Mouse (Mus musculus) cerebellum, postnatal 14 days (tissue): Measurements from ENCODE around the gene Galk2.

Experiments
- DNase-seq, 2 experiments: peaks; one replicate each; pipeline ENCODE4 v3.0.0; 2021; ENCODE audit warnings: mixed read lengths in 2 of 2

The Galk2 gene

DNA sequence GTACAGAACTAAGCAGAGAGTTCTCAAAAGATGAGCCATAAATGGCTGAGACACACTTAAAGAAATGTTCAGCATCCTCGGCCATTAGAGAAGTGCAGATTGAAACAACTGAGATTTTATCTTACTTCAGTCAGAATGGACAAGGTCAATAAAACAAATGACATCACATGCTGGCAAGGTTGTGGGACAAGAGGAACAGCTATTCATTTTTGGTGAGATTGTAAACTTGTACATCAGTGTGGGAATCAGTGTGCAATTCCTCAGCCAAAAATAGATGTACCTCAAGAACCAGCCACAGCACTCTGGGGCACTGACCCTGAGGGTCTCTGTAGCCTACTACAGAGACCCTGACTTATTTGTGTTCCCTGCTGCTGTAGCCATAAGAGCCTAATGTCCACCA is 84.4 kb downstream of the Galk2 start:
- DNase-seq: no peak

GRCm38 (mm10) chr2:125948195-125948594 is 89.3 kb downstream of the Galk2 start:
- no peak for DNase-seq

- DNase-seq: no peak
Measured at GRCm38 (mm10) chr2:125968811-125969210, 109.9 kb downstream of the Galk2 start.

DNA sequence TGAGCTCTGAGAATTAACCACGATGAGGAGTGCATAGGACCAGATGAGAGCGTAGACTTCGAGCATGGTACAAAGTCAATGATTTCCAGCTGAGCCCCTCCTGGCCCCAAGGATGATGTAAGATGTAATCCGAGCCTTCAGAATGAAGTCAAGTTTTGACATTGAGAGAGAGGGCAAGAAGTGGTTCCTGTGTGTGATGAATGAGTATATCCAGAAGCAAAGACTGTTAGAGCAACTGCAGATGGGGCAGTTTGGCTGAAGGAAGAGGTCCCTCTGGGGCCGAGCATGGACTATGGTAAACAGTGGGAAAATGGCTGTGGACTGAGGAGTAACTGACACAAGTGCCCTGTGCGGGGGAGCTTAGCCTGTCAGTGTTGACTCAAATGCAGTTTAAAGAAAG is 114.3 kb downstream of the Galk2 start:
- no peak for DNase-seq

DNA sequence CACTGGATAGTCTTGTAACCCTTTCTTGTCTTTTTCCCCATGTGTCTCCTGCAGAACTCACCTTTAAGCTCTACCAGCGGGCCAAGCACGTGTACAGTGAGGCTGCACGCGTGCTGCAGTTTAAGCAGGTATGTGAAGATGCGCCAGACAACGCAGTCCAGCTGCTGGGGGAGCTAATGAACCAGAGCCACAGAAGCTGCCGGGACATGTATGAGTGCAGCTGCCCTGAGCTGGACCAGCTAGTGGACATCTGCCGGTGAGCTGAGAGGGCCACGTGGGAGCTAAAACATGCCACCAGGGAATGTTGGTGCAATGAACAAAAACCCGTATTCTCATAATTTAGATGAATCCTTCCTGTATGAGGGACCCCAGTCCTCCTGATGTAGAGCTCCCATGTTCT is 116.3 kb downstream of the Galk2 start:
- no peak for DNase-seq

DNA sequence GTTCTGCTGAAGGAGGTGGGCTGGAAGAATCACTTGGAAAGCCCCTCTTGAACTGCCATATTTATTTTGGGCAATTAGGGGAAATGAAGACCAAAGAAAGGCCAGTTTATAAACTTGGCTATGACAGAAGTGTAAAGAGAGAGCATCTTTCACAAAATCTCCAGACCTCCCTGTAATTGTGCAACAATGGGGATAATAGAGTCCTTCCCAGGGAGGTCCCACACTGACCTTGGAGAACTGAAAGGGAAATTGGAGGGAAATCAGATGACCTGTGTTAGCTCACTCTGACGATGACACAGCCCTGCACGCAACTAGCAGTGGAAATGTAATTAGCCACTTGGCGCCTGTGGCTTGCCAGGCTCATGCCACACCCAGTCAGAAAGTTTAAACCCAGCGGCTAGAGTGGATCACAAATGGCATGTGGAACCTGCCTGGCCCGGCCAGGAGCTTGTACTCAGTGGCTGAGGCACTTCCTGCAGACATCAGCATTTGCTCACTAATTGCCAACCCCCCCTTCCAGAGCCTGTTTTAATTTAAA is 117.0 kb downstream of the Galk2 start:
- DNase-seq: no peak

DNA sequence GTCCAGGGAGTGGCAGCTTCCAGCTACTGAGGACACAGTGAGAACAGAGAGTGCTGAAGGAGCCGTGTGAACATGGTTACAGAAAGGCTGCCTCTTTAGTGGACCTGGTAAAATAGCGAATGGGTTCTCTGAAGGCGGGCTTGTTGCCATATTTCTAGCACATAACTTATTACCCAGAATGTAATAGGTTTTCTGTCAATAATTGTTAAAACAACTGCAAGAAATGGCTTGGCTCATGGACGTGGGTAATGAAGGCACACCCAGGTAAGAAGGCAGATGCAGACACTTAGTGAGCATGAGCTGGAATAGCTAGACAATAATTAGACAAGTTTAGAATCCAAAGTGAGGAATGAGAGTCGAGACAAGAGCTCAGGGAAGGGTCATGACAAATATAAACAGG is 143.4 kb downstream of the Galk2 start:
- DNase-seq: no peak

GRCm38 (mm10) chr2:126006088-126006487 is 147.2 kb downstream of the Galk2 start:
- DNase-seq: peak; percentile 71 to 74

- no peak for DNase-seq
Measured at GRCm38 (mm10) chr2:126006742-126007141, 147.8 kb downstream of the Galk2 start.

- DNase-seq: no peak
Measured at GRCm38 (mm10) chr2:126014989-126015710, 156.2 kb downstream of the Galk2 start.

- no peak for DNase-seq
Measured at GRCm38 (mm10) chr2:126015763-126016473, 157.0 kb downstream of the Galk2 start.

- DNase-seq: no peak
Measured at GRCm38 (mm10) chr2:126031186-126031900, 172.4 kb downstream of the Galk2 start.

- DNase-seq: peak; percentile 29 to 46
Measured at GRCm38 (mm10) chr2:126033114-126033972, 174.4 kb downstream of the Galk2 start.
